Mouse (Mus musculus) heart, postnatal 36 days (tissue): Measurements from ENCODE around the gene Aknad1. TPM values are rescaled to one million over a fixed set of nuclear protein-coding genes. Genes with fewer than 3 reads are reported as not detected.

Experiments used
- DNase-seq, 2 experiments: peaks; one replicate each; pipeline ENCODE4 v3.0.0; 2021 to 2022
- intact Hi-C: fragments of 180-260 bp; cut with DNase I; formaldehyde crosslinking; loops from one replicate; pipeline ENCODE4 v1.15.1; 2025
- total RNA-seq, 2 experiments: library from RNA; stranded (reverse); gene quantifications; 2 replicates each; pipeline ENCODE4 v1.2.3; 2021

Gene Aknad1
- total RNA-seq, 2 experiments from 2014 or later: not detected

GRCm38 (mm10) chr3:108744060-108744459 is 4.6 kb downstream of the Aknad1 start:
- intact Hi-C loops: no loop called here
- no peak for DNase-seq

GRCm38 (mm10) chr3:108751061-108751460 is 11.6 kb downstream of the Aknad1 start:
- DNase-seq: no peak
- intact Hi-C loops: no loop called here

- intact Hi-C loops: no loop called here
Measured at GRCm38 (mm10) chr3:108751691-108752090, 12.2 kb downstream of the Aknad1 start.

GRCm38 (mm10) chr3:108754541-108754940 is 15.1 kb downstream of the Aknad1 start:
- intact Hi-C loops: no loop called here
- no peak for DNase-seq

More at GRCm38 (mm10) chr3:108751691-108752090, 12.2 kb downstream of the Aknad1 start:
- DNase-seq: no peak

- no peak for DNase-seq
- intact Hi-C loops: no loop called here
Measured at GRCm38 (mm10) chr3:108755542-108755941, 16.1 kb downstream of the Aknad1 start.

- DNase-seq: no peak
- intact Hi-C loops: no loop called here
Measured at GRCm38 (mm10) chr3:108756131-108756530, 16.7 kb downstream of the Aknad1 start.

GRCm38 (mm10) chr3:108757570-108757969 is 18.1 kb downstream of the Aknad1 start:
- intact Hi-C loops: no loop called here
- DNase-seq: no peak

- intact Hi-C loops: no loop called here
- no peak for DNase-seq
Measured at GRCm38 (mm10) chr3:108759566-108760420, 20.3 kb downstream of the Aknad1 start.

- intact Hi-C loops: no loop called here
Measured at GRCm38 (mm10) chr3:108762597-108763111, 23.2 kb downstream of the Aknad1 start.

GRCm38 (mm10) chr3:108763691-108764090 is 24.2 kb downstream of the Aknad1 start:
- DNase-seq: no peak
- intact Hi-C loops: no loop called here

More at GRCm38 (mm10) chr3:108762597-108763111, 23.2 kb downstream of the Aknad1 start:
- peak in 1 of 2 experiments; percentile 43 for DNase-seq

- DNase-seq: no peak
Measured at GRCm38 (mm10) chr3:108764976-108765375, 25.5 kb downstream of the Aknad1 start.

GRCm38 (mm10) chr3:108765476-108765875 is 26.0 kb downstream of the Aknad1 start:
- no peak for DNase-seq
- intact Hi-C loops: no loop called here

More at GRCm38 (mm10) chr3:108764976-108765375, 25.5 kb downstream of the Aknad1 start:
- intact Hi-C loops: no loop called here

- DNase-seq: no peak
- intact Hi-C loops: no loop called here
Measured at GRCm38 (mm10) chr3:108766943-108767342, 27.5 kb downstream of the Aknad1 start.

GRCm38 (mm10) chr3:108767416-108767815 is 28.0 kb downstream of the Aknad1 start:
- DNase-seq: no peak
- intact Hi-C loops: no loop called here

- no peak for DNase-seq
- intact Hi-C loops: no loop called here
Measured at GRCm38 (mm10) chr3:108769547-108769946, 30.1 kb downstream of the Aknad1 start.

- DNase-seq: peak; percentile 37 to 72
- intact Hi-C loops: loop anchor here (1.0 to 5.0 kb wide), 3 partner anchors 49 to 369 kb away; partner anchors contain the start of gene Gpsm2
Measured at GRCm38 (mm10) chr3:108770725-108771368, 31.4 kb downstream of the Aknad1 start.

- DNase-seq: no peak
- intact Hi-C loops: loop anchor here (5.0 kb wide), 1 partner anchor 370 kb away; no protein-coding TSS in a partner anchor
Measured at GRCm38 (mm10) chr3:108772211-108772610, 32.8 kb downstream of the Aknad1 start.

- DNase-seq: no peak
Measured at GRCm38 (mm10) chr3:108772811-108773210, 33.4 kb downstream of the Aknad1 start.

GRCm38 (mm10) chr3:108778761-108779540 is 39.5 kb downstream of the Aknad1 start:
- intact Hi-C loops: no loop called here
- DNase-seq: no peak

More at GRCm38 (mm10) chr3:108772811-108773210, 33.4 kb downstream of the Aknad1 start:
- intact Hi-C loops: loop anchor here (5.0 kb wide), 1 partner anchor 371 kb away; no protein-coding TSS in a partner anchor

GRCm38 (mm10) chr3:108781238-108781883 is 41.9 kb downstream of the Aknad1 start:
- intact Hi-C loops: no loop called here
- peak in 1 of 2 experiments; percentile 26 for DNase-seq
